Mouse (Mus musculus) megakaryocyte, embryonic 14.5 days (primary cell): ENCODE results near the gene Gm2007. TPM values are rescaled to one million over a fixed set of nuclear protein-coding genes. Genes with fewer than 3 reads are reported as not detected.
"Not testable (repeated sequence)": the region's sequence is repeated elsewhere in the genome, so short reads cannot be mapped to it uniquely, and the experiment has no call there.

Experiments
- H3K27me3 ChIP-seq: replicated peaks from 2 replicates; pipeline ENCODE3; 2012; ENCODE audit warnings: inconsistent platforms
- H3K36me3 ChIP-seq: replicated peaks from 2 replicates; pipeline ENCODE3; 2012; ENCODE audit warnings: low read length, inconsistent platforms, mixed read lengths
- H3K4me1 ChIP-seq: 2 replicates; pipeline ENCODE4 v1.6.1; 2012; ENCODE audit warnings: inconsistent platforms
- H3K4me3 ChIP-seq: replicated peaks from 2 replicates; pipeline ENCODE3; 2012; ENCODE audit warnings: moderate library complexity, mild to moderate bottlenecking, inconsistent platforms
- H3K9me3 ChIP-seq: 2 replicates; pipeline ENCODE4 v1.6.1; 2012; ENCODE audit warnings: inconsistent platforms
- polyA plus RNA-seq: library from polyadenylated mRNA; stranded (reverse); fragments of >175 nt; gene quantifications from 2 replicates; pipeline ENCODE4 v1.2.3, GENCODE M21; 2012; ENCODE audit warnings: low replicate concordance; ENCODE audit not compliant: insufficient read depth

Gm2007 gene
- not detected in 2 replicates for polyA plus RNA-seq

GRCm38 (mm10) chr2:175741237-175741636 lies at the start of gene Gm2007:
TSS of gene Gm2007 (plus strand) at chr2:175741537.
- not testable (repeated sequence) for H3K36me3 ChIP-seq, H3K4me1 ChIP-seq, H3K9me3 ChIP-seq, H3K27me3 ChIP-seq, H3K4me3 ChIP-seq

DNA sequence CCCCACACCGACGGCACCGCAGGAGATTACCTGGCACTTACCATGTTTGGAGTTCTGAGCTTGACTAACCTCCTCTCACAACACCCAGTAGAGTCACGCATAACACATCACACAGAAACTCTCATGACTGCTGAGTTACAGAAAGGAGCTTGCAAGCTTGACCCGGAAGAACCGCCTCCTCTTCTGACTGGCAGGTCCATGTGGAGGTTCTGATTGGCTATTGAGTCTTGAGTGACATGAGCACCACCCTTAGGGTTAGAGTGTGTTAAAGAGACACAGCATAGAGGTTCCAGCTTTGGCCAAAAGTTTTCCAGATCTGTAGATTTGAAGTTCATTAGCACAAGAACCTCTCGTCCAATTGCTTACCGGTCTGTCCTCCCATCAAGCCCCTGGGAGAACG lies 37.8 kb upstream of the Gm2007 start, which contains the start of gene Zfp969:
Gene Zfp969 (minus strand): TSS at position 101 of the 400 bp plus-strand sequence.
- not testable (repeated sequence) for H3K4me1 ChIP-seq, H3K27me3 ChIP-seq, H3K36me3 ChIP-seq, H3K9me3 ChIP-seq, H3K4me3 ChIP-seq

DNA sequence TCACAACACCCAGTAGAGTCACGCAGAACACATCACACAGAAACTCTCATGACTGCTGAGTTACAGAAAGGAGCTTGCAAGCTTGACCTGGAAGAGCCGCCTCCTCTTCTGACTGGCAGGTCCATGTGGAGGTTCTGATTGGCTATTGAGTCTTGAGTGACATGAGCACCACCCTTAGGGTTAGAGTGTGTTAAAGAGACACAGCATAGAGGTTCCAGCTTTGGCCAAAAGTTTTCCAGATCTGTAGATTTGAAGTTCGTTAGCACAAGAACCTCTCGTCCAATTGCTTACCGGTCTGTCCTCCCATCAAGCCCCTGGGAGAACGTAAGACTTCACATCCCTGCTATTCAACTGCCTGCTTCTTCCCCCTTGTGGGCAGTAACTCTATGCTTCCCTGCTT lies 59.7 kb downstream of the Gm2007 start, which contains the start of gene Gm14288:
Gene Gm14288 (minus strand): TSS at position 101 of the 400 bp plus-strand sequence.
- H3K9me3 ChIP-seq, H3K4me1 ChIP-seq, H3K36me3 ChIP-seq, H3K27me3 ChIP-seq, H3K4me3 ChIP-seq: not testable (repeated sequence)

Other genes with a start within 250 kb of the Gm2007 start
- not detected in 2 replicates for gene Gm11007, start 97.6 kb upstream of the Gm2007 start, polyA plus RNA-seq
- gene Zfp969, start 37.9 kb upstream of the Gm2007 start, polyA plus RNA-seq, result not detected in 2 replicates
- not detected in 2 replicates for gene Gm14288, start 59.6 kb downstream of the Gm2007 start, polyA plus RNA-seq
- not detected in 2 replicates for gene Gm6710, start 127.7 kb downstream of the Gm2007 start, polyA plus RNA-seq
- not detected in 2 replicates for gene Zfp966, start 189.6 kb downstream of the Gm2007 start, polyA plus RNA-seq
- not detected in 2 replicates for gene Gm2026, start 223.8 kb downstream of the Gm2007 start, polyA plus RNA-seq